Mouse (Mus musculus): ENCODE data around the gene Tiam2. TPM values are rescaled to one million over a fixed set of nuclear protein-coding genes. Genes with fewer than 3 reads are reported as not detected.

Gene Tiam2
- total and polyA plus RNA-seq, 3 experiments = 5.9 to 9.5 (median 9.4) TPM

Other genes starting within 250 kb of the Tiam2 start
- 23.9 and 26.2 TPM in 2 replicates for gene Scaf8, start 211.6 kb upstream of the Tiam2 start, total RNA-seq (2012; rRNA removed)
- 30.7 and 31.8 TPM in 2 replicates for gene Scaf8, start 211.6 kb upstream of the Tiam2 start, total RNA-seq (2014; rRNA removed)
- gene Scaf8, start 211.6 kb upstream of the Tiam2 start, polyA plus RNA-seq (2012; ENCODE audit: insufficient read length, low read depth) = 33.5 and 47.3 TPM in 2 replicates
- gene Cldn20, start 206.0 kb downstream of the Tiam2 start, total RNA-seq (2012; rRNA removed) = 0.21 TPM in 1 of 2 replicates, not detected in the other
- not detected in 2 replicates for gene Cldn20, start 206.0 kb downstream of the Tiam2 start, total RNA-seq (2014; rRNA removed)
- 0.73 and 0.90 TPM in 2 replicates for gene Cldn20, start 206.0 kb downstream of the Tiam2 start, polyA plus RNA-seq (2012; ENCODE audit: insufficient read length, low read depth)
- 18.1 and 21.0 TPM in 2 replicates for gene Tfb1m, start 231.2 kb downstream of the Tiam2 start, total RNA-seq (2012; rRNA removed)
- 45.0 and 46.8 TPM in 2 replicates for gene Tfb1m, start 231.2 kb downstream of the Tiam2 start, total RNA-seq (2014; rRNA removed)
- gene Tfb1m, start 231.2 kb downstream of the Tiam2 start, polyA plus RNA-seq (2012; ENCODE audit: insufficient read length, low read depth) = 29.2 and 29.4 TPM in 2 replicates